Mouse (Mus musculus) intestine, postnatal 0 days (tissue): ENCODE measurements around the gene Fubp3. TPM values are rescaled to one million over a fixed set of nuclear protein-coding genes. Genes with fewer than 3 reads are reported as not detected.

ENCODE experiments used
- ATAC-seq: fragments of 200-750 bp; cut with Nextera tagmentation; 2 replicates; pipeline ENCODE4 v1.8.0; 2017; ENCODE audit warnings: mild to moderate bottlenecking, moderate TSS enrichment, moderate library complexity
- H3K27ac ChIP-seq: fragments of 300-500 bp; sonication (generic); 2 replicates; pipeline ENCODE4 v1.5.1; 2014; ENCODE audit warnings: mild to moderate bottlenecking, low read depth, low read length, moderate library complexity
- H3K27me3 ChIP-seq: fragments of 300-500 bp; sonication (generic); replicated peaks from 2 replicates; pipeline ENCODE4 v1.6.1; 2014; ENCODE audit warnings: low read length, mixed read lengths; ENCODE audit not compliant: control insufficient read depth, insufficient read depth
- H3K36me3 ChIP-seq: fragments of 300-500 bp; sonication (generic); 2 replicates; pipeline ENCODE4 v1.6.1; 2014; ENCODE audit warnings: mild to moderate bottlenecking, moderate library complexity; ENCODE audit not compliant: control insufficient read depth, insufficient read depth
- H3K4me1 ChIP-seq: fragments of 300-500 bp; sonication (generic); replicated peaks from 2 replicates; pipeline ENCODE4 v1.6.1; 2014; ENCODE audit warnings: antibody characterized with exemption, low read length, mixed read lengths; ENCODE audit not compliant: control insufficient read depth, insufficient read depth
- H3K4me2 ChIP-seq: fragments of 300-500 bp; sonication (generic); replicated peaks from 2 replicates; pipeline ENCODE4 v1.6.1; 2014; ENCODE audit warnings: low read depth, mild to moderate bottlenecking, moderate library complexity
- H3K4me3 ChIP-seq: fragments of 300-500 bp; sonication (generic); 2 replicates; pipeline ENCODE4 v1.5.1; 2014; ENCODE audit warnings: low read depth, low read length
- H3K9ac ChIP-seq: fragments of 300-500 bp; sonication (generic); 2 replicates; pipeline ENCODE4 v1.6.1; 2014; ENCODE audit warnings: mild to moderate bottlenecking, low read depth, low read length
- H3K9me3 ChIP-seq: fragments of 300-500 bp; sonication (generic); 2 replicates; pipeline ENCODE4 v1.6.1; 2016; ENCODE audit warnings: mixed run types; ENCODE audit not compliant: control insufficient read depth
- CTCF ChIP-seq: sonication (generic); IDR thresholded peaks from 2 replicates; pipeline ENCODE4 v1.5.1; 2016; ENCODE audit warnings: low read depth, mild to moderate bottlenecking, control low read depth, antibody characterized with exemption, moderate library complexity
- WGBS: fragments of 180-500 bp; shearing (Covaris S2); extraction: QIAGEN DNeasy Blood & Tissue Kit; methylation state at CpG from one replicate; pipeline ENCODE4 v1.1.7; 2014; 5-methylcytosine and 5-hydroxymethylcytosine counted together
- polyA plus RNA-seq: library from polyadenylated mRNA; unstranded; fragments of >200 nt; fragmentation: Nextera tagmentation; extraction: Ambion mirVana; gene quantifications from 2 replicates; pipeline ENCODE4 v1.2.1, GENCODE M21; 2015

Gene Fubp3
- polyA plus RNA-seq, 1 experiment from 2014 or later: 40.8 TPM

DNA sequence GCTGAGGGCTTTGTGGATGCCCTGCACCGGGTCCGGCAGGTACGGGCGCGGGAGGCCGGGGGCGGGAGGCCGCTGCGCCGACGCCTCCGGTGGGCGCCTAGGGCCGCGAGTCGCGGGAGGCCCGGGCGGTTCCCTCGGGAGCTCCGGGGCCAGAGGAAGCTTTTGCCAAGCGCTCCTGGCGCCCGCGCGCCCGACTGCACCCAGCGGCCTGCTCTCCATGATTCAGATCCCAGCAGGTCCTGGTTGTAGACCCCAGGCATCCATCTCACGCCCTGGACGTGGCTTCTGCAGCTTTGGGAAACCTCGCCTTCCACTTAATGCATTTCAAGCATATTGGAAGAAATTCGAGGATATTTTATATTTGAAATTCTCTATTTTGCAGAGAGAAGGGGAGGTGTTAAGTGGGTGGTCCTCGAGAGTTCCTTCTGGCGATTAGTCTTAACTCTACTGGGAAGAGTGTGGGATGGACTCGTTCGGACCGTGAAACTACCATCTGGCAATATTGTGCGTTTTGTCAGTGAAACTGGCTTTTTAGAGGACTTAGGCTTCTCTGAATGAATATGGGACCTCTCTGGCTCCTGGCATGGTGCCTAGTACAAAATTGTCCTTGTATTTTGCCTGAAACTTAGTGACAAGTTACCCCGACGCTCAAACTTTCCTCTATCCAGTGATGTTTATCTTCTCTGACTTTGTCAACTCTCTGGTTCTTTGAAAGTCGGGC, 624 bp downstream of the Fubp3 start:
- peak overlapping the region; percentile 91 for H3K4me3 ChIP-seq
- no peaks in the 10 kb centered on the region for H3K27me3 ChIP-seq
- peak overlapping the region; percentile 73 for H3K27ac ChIP-seq
- no peaks in the 10 kb centered on the region; the same call in 1 of the 2 replicates for H3K36me3 ChIP-seq
- H3K9me3 ChIP-seq: no peaks in the 10 kb centered on the region
- ATAC-seq: peak; percentile 61
- peak overlapping the region; percentile 96 for H3K4me2 ChIP-seq
- peak overlapping the region; percentile 87 for H3K9ac ChIP-seq
- WGBS: 2% methylated on average over 39 of the region's 41 CpGs
- TF ChIP-seq CTCF: no peak
- H3K4me1 ChIP-seq: peaks cover 8% of the 10 kb centered on the region

DNA sequence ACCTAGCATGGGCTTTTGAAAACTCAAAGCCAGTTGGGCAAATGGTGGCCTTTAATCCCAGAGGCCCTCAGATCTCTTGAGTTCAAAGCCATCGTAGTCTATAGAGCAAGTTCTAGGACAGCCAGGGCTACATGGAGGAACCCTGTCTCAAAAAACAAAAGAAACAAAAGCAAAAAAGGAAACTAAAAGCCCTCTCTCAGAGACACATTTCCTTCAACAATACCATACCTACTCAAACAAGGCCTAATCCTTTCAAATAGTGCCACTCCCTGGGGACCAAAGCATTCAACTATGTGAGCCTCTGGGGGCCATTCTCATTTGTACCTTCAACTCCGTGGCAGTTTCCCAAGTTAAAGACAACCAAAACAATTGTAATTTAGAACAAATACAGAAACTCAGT, 9.2 kb downstream of the Fubp3 start:
- WGBS: 68% methylated on average over 2 of the region's 2 CpGs
- no peak for ATAC-seq
- H3K4me1 ChIP-seq: no peaks in the 10 kb centered on the region

DNA sequence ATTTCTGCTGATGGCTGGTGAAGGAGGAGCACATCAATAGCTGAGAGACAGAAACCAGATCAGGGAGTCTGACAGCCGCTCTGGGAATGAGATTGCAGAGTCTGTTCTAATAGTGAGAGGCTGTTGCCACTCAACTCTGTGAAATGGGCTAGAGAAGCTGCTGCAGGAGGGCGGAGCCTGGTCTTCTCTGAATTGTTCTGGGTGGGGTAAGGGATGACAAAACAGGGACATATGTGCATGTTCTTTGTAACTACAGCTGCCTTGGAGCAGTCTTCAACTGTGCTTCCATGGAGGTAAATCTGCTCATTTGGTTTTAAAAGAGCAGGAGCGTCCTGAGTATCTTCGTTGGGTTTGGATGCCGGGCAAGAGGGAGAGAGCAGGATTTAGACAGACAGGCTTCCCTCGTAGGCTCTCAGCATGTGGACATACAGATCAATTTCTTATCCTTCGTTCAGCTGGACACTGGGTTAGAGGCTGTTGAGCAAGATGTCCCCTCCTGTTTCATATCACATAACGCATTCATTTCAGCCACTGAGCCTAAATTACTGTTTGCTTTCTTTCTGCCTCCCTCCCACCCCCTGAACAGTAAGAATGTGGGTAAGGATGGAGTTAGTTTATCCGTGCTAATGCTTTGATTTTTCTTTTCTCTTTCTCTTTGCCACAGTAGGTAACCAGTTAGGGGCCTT, 19.5 kb downstream of the Fubp3 start:
- WGBS: 80% methylated on average over 9 of the region's 9 CpGs
- Histone ChIP-seq H3K27me3 (no peaks in the 10 kb centered on the region), H3K4me2 (no peak overlapping the region), H3K27ac (no peak overlapping the region), H3K9ac (no peak overlapping the region), H3K4me1 (no peaks in the 10 kb centered on the region), H3K36me3 (peaks cover 51% of the 10 kb centered on the region), H3K4me3 (no peak overlapping the region), H3K9me3 (no peaks in the 10 kb centered on the region)
- TF ChIP-seq CTCF: no peak
- no peak for ATAC-seq

More for the DNA sequence above, 9.2 kb downstream of the Fubp3 start:
- Histone ChIP-seq H3K9ac (no peak overlapping the region), H3K4me3 (no peak overlapping the region), H3K9me3 (no peaks in the 10 kb centered on the region), H3K27me3 (no peaks in the 10 kb centered on the region), H3K27ac (no peak overlapping the region), H3K4me2 (no peak overlapping the region), H3K36me3 (peaks cover 29% of the 10 kb centered on the region)
- TF ChIP-seq CTCF: no peak

DNA sequence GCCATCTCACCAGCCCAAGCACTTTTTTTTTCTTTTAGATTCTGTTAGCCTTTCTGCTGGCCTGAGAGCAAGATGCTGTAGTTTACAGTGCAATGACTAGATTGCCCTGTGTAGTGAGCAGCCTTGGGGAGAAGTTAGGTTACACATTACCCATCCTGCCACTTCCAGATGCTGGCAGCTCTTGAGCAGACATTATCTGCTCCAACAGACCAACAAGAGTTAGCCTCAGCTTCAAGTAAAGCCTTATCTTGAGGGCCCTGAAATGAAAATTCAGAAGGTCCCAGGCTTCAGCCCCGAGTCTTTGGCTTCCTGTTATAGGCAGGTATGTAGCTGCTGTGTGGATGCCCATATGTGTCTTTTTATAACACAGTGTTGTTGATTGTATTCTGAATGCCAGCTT, 35.1 kb downstream of the Fubp3 start:
- Histone ChIP-seq H3K4me3 (no peak overlapping the region), H3K9me3 (no peaks in the 10 kb centered on the region), H3K27me3 (no peaks in the 10 kb centered on the region), H3K27ac (no peak overlapping the region), H3K9ac (no peak overlapping the region), H3K4me2 (no peak overlapping the region), H3K4me1 (no peaks in the 10 kb centered on the region), H3K36me3 (peaks cover 88% of the 10 kb centered on the region)
- WGBS: 84% methylated on average over 1 of the region's 1 CpGs
- no peak for TF ChIP-seq CTCF
- no peak for ATAC-seq

DNA sequence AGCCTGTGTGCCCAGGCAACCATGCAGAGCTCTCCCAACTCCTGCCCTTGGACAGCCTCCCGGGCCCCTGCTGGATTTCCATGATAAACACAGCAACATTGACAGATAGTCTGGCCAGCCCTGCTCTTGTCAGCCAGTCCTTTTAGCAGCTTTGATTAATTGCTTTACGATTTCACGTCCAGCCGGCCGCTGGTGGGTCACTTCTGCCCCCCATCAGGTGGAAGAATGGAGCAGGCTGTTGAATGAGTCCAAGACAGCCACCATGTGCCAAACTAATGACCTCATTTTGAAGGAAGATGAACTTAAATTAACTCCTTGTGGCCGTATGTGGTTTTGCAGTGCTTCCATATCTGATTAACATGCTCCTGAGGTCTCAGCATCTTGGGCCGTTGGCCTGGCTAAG, 37.4 kb downstream of the Fubp3 start:
- no peak for ATAC-seq
- Histone ChIP-seq H3K9ac (no peak overlapping the region), H3K4me3 (no peak overlapping the region), H3K4me1 (no peaks in the 10 kb centered on the region), H3K27me3 (no peaks in the 10 kb centered on the region), H3K4me2 (no peak overlapping the region), H3K9me3 (no peaks in the 10 kb centered on the region), H3K36me3 (peaks cover 92% of the 10 kb centered on the region), H3K27ac (no peak overlapping the region)
- 28% methylated on average over 7 of the region's 7 CpGs for WGBS
- no peak for TF ChIP-seq CTCF

DNA sequence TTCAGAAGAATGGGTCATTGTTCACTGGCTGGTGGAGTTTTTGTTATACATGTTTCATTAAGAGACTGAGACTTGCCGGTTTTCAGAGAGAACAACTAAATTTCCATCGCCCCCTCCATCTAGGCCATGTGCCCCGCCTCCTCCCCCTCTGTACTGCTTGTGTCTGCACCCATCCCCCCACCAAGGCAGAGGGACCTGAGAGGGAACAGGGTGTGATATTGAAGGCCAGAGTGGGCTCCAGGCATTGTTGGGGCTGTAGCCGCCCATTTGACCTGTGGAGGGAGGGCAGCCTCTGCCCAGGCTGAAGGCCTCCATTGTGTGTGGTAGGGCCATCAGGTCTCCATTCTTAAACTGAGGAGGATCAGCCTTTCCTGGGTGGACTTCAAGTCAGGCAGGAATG, 38.5 kb downstream of the Fubp3 start:
- 91% methylated on average over 4 of the region's 4 CpGs for WGBS
- Histone ChIP-seq H3K4me1 (no peaks in the 10 kb centered on the region), H3K4me2 (no peak overlapping the region), H3K4me3 (no peak overlapping the region), H3K9ac (no peak overlapping the region), H3K27ac (no peak overlapping the region), H3K9me3 (no peaks in the 10 kb centered on the region), H3K36me3 (peaks cover 92% of the 10 kb centered on the region), H3K27me3 (no peaks in the 10 kb centered on the region)
- TF ChIP-seq CTCF: no peak
- ATAC-seq: no peak
